Mouse (Mus musculus) gastrocnemius, postnatal 14 days (tissue): ENCODE measurements around the gene Tmem170. TPM values are rescaled to one million over a fixed set of nuclear protein-coding genes. Genes with fewer than 3 reads are reported as not detected.

Experiments
- DNase-seq: peaks from one replicate; pipeline ENCODE4 v3.0.0; 2021; ENCODE audit warnings: mixed read lengths
- intact Hi-C: fragments of 180-260 bp; cut with DNase I; formaldehyde crosslinking; loops from one replicate; pipeline ENCODE4 v1.15.1; 2025; ENCODE audit warnings: low total_unique reads
- total RNA-seq, 2 experiments: library from RNA; stranded (reverse); gene quantifications; 2 replicates each; pipeline ENCODE4 v1.2.3; 2021

The Tmem170 gene
- total RNA-seq, 2 experiments from 2014 or later: 1.6 TPM

DNA sequence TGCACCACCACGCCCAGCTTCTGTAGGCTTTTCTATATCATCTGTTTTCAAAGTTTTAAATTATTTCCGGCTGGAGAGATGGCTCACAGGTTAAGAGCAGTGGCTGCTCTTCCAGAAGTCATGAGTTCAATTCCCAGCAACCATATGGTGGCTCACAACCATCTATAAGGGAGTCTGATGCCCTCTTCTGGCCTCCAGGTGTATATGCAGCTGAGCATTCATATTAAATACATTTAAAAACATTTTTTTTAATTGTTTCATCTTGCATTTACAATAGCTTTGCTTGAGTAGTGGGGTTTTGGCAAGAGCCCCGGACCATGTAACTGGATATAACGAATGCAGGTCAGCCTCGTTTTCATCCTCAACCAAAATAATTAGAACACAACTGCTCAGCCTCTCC is 52.2 kb downstream of the Tmem170 start:
- intact Hi-C loops: no loop called here
- DNase-seq: no peak

DNA sequence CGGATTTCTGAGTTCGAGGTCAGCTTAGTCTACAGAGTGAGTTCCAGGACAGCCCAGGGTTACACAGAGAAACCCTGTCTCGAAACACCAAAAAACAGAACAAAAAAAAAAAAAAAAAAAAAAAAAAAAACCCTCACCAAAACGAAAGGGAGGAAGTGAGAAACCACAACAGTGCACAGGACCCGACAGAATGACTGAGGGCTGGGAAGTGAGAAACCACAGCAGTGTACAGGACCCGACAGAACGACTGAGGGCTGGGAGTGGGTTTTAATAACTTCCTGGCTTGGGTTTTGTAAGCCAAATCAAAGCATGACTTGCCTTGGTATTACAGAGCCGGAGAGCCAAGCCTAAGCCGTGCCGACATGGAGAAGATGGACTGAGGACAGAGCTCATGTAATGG is 55.4 kb downstream of the Tmem170 start:
- no peak for DNase-seq
- intact Hi-C loops: no loop called here

DNA sequence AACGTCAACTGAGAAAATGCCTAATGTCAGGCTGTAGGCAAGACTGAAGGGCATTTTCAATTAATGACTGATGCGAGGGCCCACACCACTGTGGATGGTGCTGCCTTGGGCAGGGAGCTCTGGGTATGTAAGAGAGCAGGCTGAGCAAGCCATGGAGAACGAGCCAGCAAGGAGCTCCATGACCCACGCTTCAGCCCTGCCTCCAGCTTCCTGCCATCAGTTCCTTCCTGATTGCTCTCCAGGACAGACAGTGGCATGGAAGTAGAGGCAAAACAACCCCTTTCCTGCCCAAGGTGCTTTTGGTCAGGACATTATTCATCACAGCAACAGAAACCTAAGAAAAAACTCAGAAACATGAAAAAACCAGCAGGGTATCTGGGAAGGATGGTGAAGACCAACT is 55.9 kb downstream of the Tmem170 start:
- no peak for DNase-seq
- intact Hi-C loops: no loop called here

DNA sequence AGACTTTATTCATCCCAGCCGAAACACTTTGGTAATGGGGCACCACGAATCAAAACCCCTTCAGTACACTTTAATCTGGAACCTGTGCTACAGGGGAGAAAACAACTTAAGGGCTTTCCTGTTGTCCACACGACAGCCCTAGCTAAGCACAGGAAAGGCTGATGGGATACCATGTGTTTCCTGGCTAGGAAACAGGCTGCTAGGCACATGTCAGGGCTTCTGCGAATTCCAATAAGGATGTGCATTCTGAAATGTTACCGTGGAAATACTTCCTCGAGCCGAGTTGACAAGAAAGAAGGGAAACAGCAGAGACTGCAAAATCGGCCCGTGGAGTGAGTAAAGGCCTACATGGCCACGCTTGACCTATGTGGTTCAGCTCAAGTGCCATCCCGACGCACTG is 56.5 kb downstream of the Tmem170 start:
- intact Hi-C loops: no loop called here
- no peak for DNase-seq

DNA sequence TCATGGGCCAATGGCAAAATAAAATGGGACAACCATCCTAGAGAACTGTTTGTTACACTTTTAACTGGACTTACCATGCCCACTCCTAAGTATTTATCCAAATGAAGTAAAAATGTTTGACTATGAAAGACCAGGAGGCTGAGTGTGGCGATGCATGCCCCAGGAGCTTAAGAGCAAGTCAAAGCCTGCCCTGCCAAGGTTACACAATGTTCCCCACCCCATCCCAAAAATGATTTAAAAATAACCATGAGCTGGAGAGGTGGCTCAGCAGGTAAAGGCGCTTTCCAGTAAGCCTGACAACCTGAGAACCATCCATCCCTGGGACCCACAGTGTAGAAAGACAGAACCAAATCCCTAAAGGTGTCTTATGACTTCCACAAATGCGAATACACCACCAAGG is 58.0 kb downstream of the Tmem170 start:
- intact Hi-C loops: no loop called here
- no peak for DNase-seq

DNA sequence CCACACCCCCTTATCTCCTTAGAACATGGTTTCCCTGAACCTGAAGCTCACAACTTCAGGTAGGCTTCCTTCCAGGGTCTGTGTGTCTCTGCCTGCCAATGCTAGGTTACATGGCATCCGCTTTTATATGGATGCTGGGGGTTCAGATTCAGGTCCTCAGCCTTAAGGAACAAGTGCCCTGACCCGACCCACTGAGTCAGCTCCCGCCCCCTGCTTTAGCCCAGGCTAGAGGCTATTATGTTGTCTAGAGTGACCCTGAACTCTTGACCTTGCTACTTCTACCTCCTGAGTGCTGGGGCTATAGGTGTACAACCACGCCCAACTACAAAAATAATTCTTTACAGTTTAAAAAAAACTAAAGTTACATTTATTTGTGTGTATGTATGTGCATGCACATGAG is 61.5 kb downstream of the Tmem170 start:
- intact Hi-C loops: no loop called here
- no peak for DNase-seq

DNA sequence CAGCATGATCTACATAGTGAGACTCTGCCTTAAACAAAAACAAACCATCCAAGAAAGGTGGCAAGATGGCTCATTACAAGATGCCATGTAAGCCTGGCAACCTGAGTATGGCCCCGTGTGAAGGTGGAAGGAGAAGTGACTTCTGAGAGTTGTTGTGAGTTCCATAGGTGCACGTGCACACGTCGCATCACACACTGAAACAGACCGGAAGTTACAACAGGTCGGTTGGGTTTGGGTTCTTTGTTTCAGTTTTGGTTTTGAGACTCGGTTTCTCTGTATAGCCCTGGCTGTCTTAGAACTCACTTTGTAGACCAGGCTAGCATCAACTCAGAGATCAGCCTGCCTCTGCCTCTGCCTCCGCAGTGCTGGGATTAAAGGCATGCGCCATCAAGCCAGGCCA is 62.7 kb downstream of the Tmem170 start:
- DNase-seq: no peak
- intact Hi-C loops: no loop called here

Other genes with a start within 250 kb of the Tmem170 start
- 10 to 100 TPM; 14.1 to 16.0 TPM for gene Ldhd, start 246.4 kb downstream of the Tmem170 start, total RNA-seq
- gene Zfp1, start 233.3 kb downstream of the Tmem170 start, total RNA-seq: 1 to 10 TPM; 7.4 to 8.4 TPM
- under 1 TPM in 1 of 2 experiments, not detected in 1; 0.44 TPM for gene Ctrb1, start 185.7 kb downstream of the Tmem170 start, total RNA-seq
- gene Bcar1, start 132.9 kb downstream of the Tmem170 start, total RNA-seq: 10 to 100 TPM; 15.5 to 17.4 TPM
- gene Cfdp1, start 22.5 kb downstream of the Tmem170 start, total RNA-seq: 10 to 100 TPM; 21.5 to 30.1 TPM
- gene Chst5, start 33.7 kb upstream of the Tmem170 start, total RNA-seq: 1 to 10 TPM; 1.6 to 1.7 TPM
- 1 to 10 TPM; 1.1 to 1.4 TPM for gene Tmem231, start 57.1 kb upstream of the Tmem170 start, total RNA-seq
- gene Gabarapl2, start 64.0 kb upstream of the Tmem170 start, total RNA-seq: 10 to 100 TPM; 73.9 to 78.5 TPM
- gene Adat1, start 115.6 kb upstream of the Tmem170 start, total RNA-seq: 1 to 10 TPM; 1.3 TPM
- gene Kars, start 134.6 kb upstream of the Tmem170 start, total RNA-seq: 100 to 1,000 TPM; 100 to 107 TPM
- 10 to 100 TPM in 1 of 2 experiments, 1 to 10 TPM in 1; 9.1 to 10.4 TPM for gene Terf2ip, start 134.6 kb upstream of the Tmem170 start, total RNA-seq
- gene Gm6793, start 138.3 kb upstream of the Tmem170 start, total RNA-seq: not detected